Mouse (Mus musculus): Measurements from ENCODE around the gene Nanos2. TPM values are rescaled to one million over a fixed set of nuclear protein-coding genes. Genes with fewer than 3 reads are reported as not detected.

Gene Nanos2
- polyA plus RNA-seq (2012; rRNA removed; ENCODE audit: low replicate concordance) = 0.11 TPM in 1 of 2 replicates, not detected in the other

GRCm38 (mm10) chr7:18987100-18987499 lies at the start of gene Nanos2:
Gene Nanos2 (plus strand): TSS chr7:18987400.

GRCm38 (mm10) chr7:18990601-18991295 lies 3.5 kb downstream of the Nanos2 start, which contains the start of gene Mypop:
Gene Mypop (plus strand): TSS chr7:18991245.

GRCm38 (mm10) chr7:19003902-19004630 lies 16.9 kb downstream of the Nanos2 start, which contains the start of gene Irf2bp1:
Gene Irf2bp1 (plus strand): TSS chr7:19004044.

GRCm38 (mm10) chr7:19023357-19023814 lies 36.2 kb downstream of the Nanos2 start, which contains the start of gene Foxa3:
Gene Foxa3 (minus strand): TSS chr7:19023538.

GRCm38 (mm10) chr7:19024096-19024506 lies 36.9 kb downstream of the Nanos2 start, which contains the start of gene Sympk:
Gene Sympk (plus strand): TSS chr7:19024377.

Other genes starting within 250 kb of the Nanos2 start
- not detected in 2 replicates for gene Psg19, start 188.9 kb upstream of the Nanos2 start, polyA plus RNA-seq (2012; rRNA removed; ENCODE audit: low replicate concordance)
- gene Psg17, start 165.8 kb upstream of the Nanos2 start, polyA plus RNA-seq (2012; rRNA removed; ENCODE audit: low replicate concordance) = 0.06 and 0.09 TPM in 2 replicates
- gene Mill2, start 147.4 kb upstream of the Nanos2 start, polyA plus RNA-seq (2012; rRNA removed; ENCODE audit: low replicate concordance) = 8.4 and 13.8 TPM in 2 replicates
- gene Pglyrp1, start 116.1 kb upstream of the Nanos2 start, polyA plus RNA-seq (2012; rRNA removed; ENCODE audit: low replicate concordance) = 35.8 and 92.8 TPM in 2 replicates
- gene Ccdc61, start 77.0 kb upstream of the Nanos2 start, polyA plus RNA-seq (2012; rRNA removed; ENCODE audit: low replicate concordance) = 16.6 and 33.5 TPM in 2 replicates
- gene Nova2, start 61.5 kb upstream of the Nanos2 start, polyA plus RNA-seq (2012; rRNA removed; ENCODE audit: low replicate concordance) = 1.0 and 1.6 TPM in 2 replicates
- 8.8 and 14.6 TPM in 2 replicates for gene Mypop, start 3.8 kb downstream of the Nanos2 start, polyA plus RNA-seq (2012; rRNA removed; ENCODE audit: low replicate concordance)
- gene Irf2bp1, start 16.6 kb downstream of the Nanos2 start, polyA plus RNA-seq (2012; rRNA removed; ENCODE audit: low replicate concordance) = 23.1 and 50.9 TPM in 2 replicates
- gene Foxa3, start 36.1 kb downstream of the Nanos2 start, polyA plus RNA-seq (2012; rRNA removed; ENCODE audit: low replicate concordance) = 0.13 and 0.27 TPM in 2 replicates
- 71.7 and 98.5 TPM in 2 replicates for gene Sympk, start 37.0 kb downstream of the Nanos2 start, polyA plus RNA-seq (2012; rRNA removed; ENCODE audit: low replicate concordance)
- gene Rsph6a, start 67.3 kb downstream of the Nanos2 start, polyA plus RNA-seq (2012; rRNA removed; ENCODE audit: low replicate concordance) = not detected in 2 replicates
- gene Dmwd, start 88.8 kb downstream of the Nanos2 start, polyA plus RNA-seq (2012; rRNA removed; ENCODE audit: low replicate concordance) = 64.7 and 84.3 TPM in 2 replicates
- gene Dmpk, start 96.4 kb downstream of the Nanos2 start, polyA plus RNA-seq (2012; rRNA removed; ENCODE audit: low replicate concordance) = 287 and 339 TPM in 2 replicates
- gene Six5, start 107.2 kb downstream of the Nanos2 start, polyA plus RNA-seq (2012; rRNA removed; ENCODE audit: low replicate concordance) = 42.9 and 52.4 TPM in 2 replicates
- gene Gm4969, start 131.0 kb downstream of the Nanos2 start, polyA plus RNA-seq (2012; rRNA removed; ENCODE audit: low replicate concordance) = not detected in 2 replicates
- 9.6 and 18.2 TPM in 2 replicates for gene Fbxo46, start 132.5 kb downstream of the Nanos2 start, polyA plus RNA-seq (2012; rRNA removed; ENCODE audit: low replicate concordance)
- 17.8 and 20.1 TPM in 2 replicates for gene Qpctl, start 161.9 kb downstream of the Nanos2 start, polyA plus RNA-seq (2012; rRNA removed; ENCODE audit: low replicate concordance)
- 11.0 and 13.8 TPM in 2 replicates for gene Snrpd2, start 162.3 kb downstream of the Nanos2 start, polyA plus RNA-seq (2012; rRNA removed; ENCODE audit: low replicate concordance)
- gene Gipr, start 178.7 kb downstream of the Nanos2 start, polyA plus RNA-seq (2012; rRNA removed; ENCODE audit: low replicate concordance) = 3.8 and 4.0 TPM in 2 replicates
- gene Eml2, start 189.0 kb downstream of the Nanos2 start, polyA plus RNA-seq (2012; rRNA removed; ENCODE audit: low replicate concordance) = 40.4 and 52.1 TPM in 2 replicates
- gene Gpr4, start 225.1 kb downstream of the Nanos2 start, polyA plus RNA-seq (2012; rRNA removed; ENCODE audit: low replicate concordance) = 23.4 and 23.5 TPM in 2 replicates
- gene Opa3, start 240.9 kb downstream of the Nanos2 start, polyA plus RNA-seq (2012; rRNA removed; ENCODE audit: low replicate concordance) = 33.0 and 51.8 TPM in 2 replicates